Mouse (Mus musculus) olfactory bulb, adult 2 months (tissue): ENCODE data around the gene Arfgef2. TPM values are rescaled to one million over a fixed set of nuclear protein-coding genes. Genes with fewer than 3 reads are reported as not detected.

Experiments
- H3K27ac ChIP-seq: fragments of 200-500 bp; 2 replicates; pipeline ENCODE4 v1.5.1; 2012; ENCODE audit warnings: low read depth, low read length; ENCODE audit not compliant: insufficient read depth
- H3K4me1 ChIP-seq: fragments of 200-500 bp; 2 replicates; pipeline ENCODE4 v1.6.1; 2012; ENCODE audit warnings: low read length; ENCODE audit not compliant: control insufficient read depth, insufficient read depth
- H3K4me3 ChIP-seq: fragments of 200-500 bp; 2 replicates; pipeline ENCODE4 v1.5.1; 2012; ENCODE audit warnings: mild to moderate bottlenecking, low read depth, low read length, moderate library complexity; ENCODE audit not compliant: insufficient read depth
- CTCF ChIP-seq: fragments of 200-500 bp; IDR thresholded peaks from 2 replicates; pipeline ENCODE4 v1.5.1; 2012; ENCODE audit warnings: low read depth, mild to moderate bottlenecking, low read length, moderate library complexity; ENCODE audit not compliant: insufficient read depth
- POLR2A ChIP-seq: fragments of 200-500 bp; IDR thresholded peaks from 2 replicates; pipeline ENCODE4 v1.6.1; 2012; ENCODE audit warnings: mild to moderate bottlenecking, low read depth, low read length, moderate library complexity; ENCODE audit not compliant: insufficient read depth
- WGBS: fragments of 180-500 bp; shearing (Covaris S2); methylation state at CpG from one replicate; pipeline ENCODE4 v1.1.7; 2018; 5-methylcytosine and 5-hydroxymethylcytosine counted together
- polyA plus RNA-seq: library from polyadenylated mRNA; stranded (reverse); fragments of >200 nt; gene quantifications from 2 replicates; pipeline ENCODE4 v1.2.4, GENCODE M21; 2012; ENCODE audit warnings: low replicate concordance; ENCODE audit not compliant: missing spikeins, insufficient read depth, insufficient read length

Arfgef2 gene
- polyA plus RNA-seq, 1 experiment = 46.0 TPM

- WGBS = 85% methylated on average over 2 of the region's 2 CpGs
- Histone ChIP-seq H3K4me1 (peaks cover 5% of the 10 kb centered on the region), H3K27ac (no peak overlapping the region), H3K4me3 (no peak overlapping the region)
- TF ChIP-seq POLR2A = no peak
- no peak for TF ChIP-seq CTCF
Observed at GRCm38 (mm10) chr2:166801436-166801835, 4.0 kb upstream of the Arfgef2 start.

GRCm38 (mm10) chr2:166803298-166803697 is 2.1 kb upstream of the Arfgef2 start:
- TF ChIP-seq CTCF = no peak
- no peak for TF ChIP-seq POLR2A
- Histone ChIP-seq H3K4me3 (no peak overlapping the region), H3K27ac (no peak overlapping the region), H3K4me1 (peaks cover 5% of the 10 kb centered on the region)
- 89% methylated on average over 3 of the region's 3 CpGs for WGBS

GRCm38 (mm10) chr2:166806173-166806705 is 851 bp downstream of the Arfgef2 start:
- WGBS = 23% methylated on average over 14 of the region's 14 CpGs
- Histone ChIP-seq H3K27ac (peak overlapping the region; percentile 55; the same call in 1 of the 2 replicates), H3K4me1 (peaks cover 3% of the 10 kb centered on the region; the same call in 1 of the 2 replicates), H3K4me3 (peak overlapping the region; percentile 92)
- TF ChIP-seq POLR2A (no peak), CTCF (no peak)

- WGBS = 78% methylated on average over 6 of the region's 6 CpGs
Observed at GRCm38 (mm10) chr2:166806813-166807212, 1.4 kb downstream of the Arfgef2 start.

GRCm38 (mm10) chr2:166809499-166809898 is 4.1 kb downstream of the Arfgef2 start:
- WGBS = 81% methylated on average over 5 of the region's 5 CpGs
- Histone ChIP-seq H3K27ac (no peak overlapping the region), H3K4me3 (no peak overlapping the region), H3K4me1 (peaks cover 3% of the 10 kb centered on the region; the same call in 1 of the 2 replicates)
- TF ChIP-seq POLR2A = no peak
- TF ChIP-seq CTCF = no peak

More at GRCm38 (mm10) chr2:166806813-166807212, 1.4 kb downstream of the Arfgef2 start:
- TF ChIP-seq POLR2A (no peak), CTCF (no peak)
- Histone ChIP-seq H3K4me3 (no peak overlapping the region), H3K4me1 (peaks cover 3% of the 10 kb centered on the region; the same call in 1 of the 2 replicates), H3K27ac (no peak overlapping the region)

- TF ChIP-seq CTCF (no peak), POLR2A (no peak)
- peaks cover 3% of the 10 kb centered on the region; the same call in 1 of the 2 replicates for H3K4me1 ChIP-seq
- H3K27ac ChIP-seq = no peak overlapping the region
- 69% methylated on average over 10 of the region's 10 CpGs for WGBS
- H3K4me3 ChIP-seq = no peak overlapping the region
Observed at GRCm38 (mm10) chr2:166810821-166811220, 5.4 kb downstream of the Arfgef2 start.

GRCm38 (mm10) chr2:166818463-166819143 is 13.2 kb downstream of the Arfgef2 start:
- peaks cover 32% of the 10 kb centered on the region for H3K4me1 ChIP-seq
- TF ChIP-seq CTCF (no peak), POLR2A (no peak)
- H3K4me3 ChIP-seq = no peak overlapping the region
- H3K27ac ChIP-seq = no peak overlapping the region
- WGBS = 71% methylated on average over 9 of the region's 9 CpGs

GRCm38 (mm10) chr2:166819849-166820248 is 14.5 kb downstream of the Arfgef2 start:
- H3K27ac ChIP-seq = no peak overlapping the region

GRCm38 (mm10) chr2:166820844-166821243 is 15.5 kb downstream of the Arfgef2 start:
- 72% methylated on average over 2 of the region's 2 CpGs for WGBS
- H3K4me1 ChIP-seq = peaks cover 32% of the 10 kb centered on the region
- TF ChIP-seq CTCF (no peak), POLR2A (no peak)
- H3K27ac ChIP-seq = no peak overlapping the region
- H3K4me3 ChIP-seq = no peak overlapping the region

More at GRCm38 (mm10) chr2:166819849-166820248, 14.5 kb downstream of the Arfgef2 start:
- Histone ChIP-seq H3K4me1 (peaks cover 32% of the 10 kb centered on the region), H3K4me3 (no peak overlapping the region)
- TF ChIP-seq POLR2A (no peak), CTCF (no peak)
- WGBS = 88% methylated on average over 8 of the region's 8 CpGs
